Mouse (Mus musculus) telencephalon, adult 2 months (tissue): ENCODE measurements at regions not wholly inside any gene's neighbourhood (a gene's known extent, or its start where the extent isn't known, plus 50 kb on each side); places are given as distances from the start of the nearest gene placed in this dataset.
"Not testable (repeated sequence)": the region's sequence is repeated elsewhere in the genome, so short reads cannot be mapped to it uniquely, and the experiment has no call there.

Experiments
- DNase-seq: peaks from one replicate; pipeline ENCODE4 v3.0.0-alpha.2; 2011; ENCODE audit warnings: low read depth, low spot score

DNA sequence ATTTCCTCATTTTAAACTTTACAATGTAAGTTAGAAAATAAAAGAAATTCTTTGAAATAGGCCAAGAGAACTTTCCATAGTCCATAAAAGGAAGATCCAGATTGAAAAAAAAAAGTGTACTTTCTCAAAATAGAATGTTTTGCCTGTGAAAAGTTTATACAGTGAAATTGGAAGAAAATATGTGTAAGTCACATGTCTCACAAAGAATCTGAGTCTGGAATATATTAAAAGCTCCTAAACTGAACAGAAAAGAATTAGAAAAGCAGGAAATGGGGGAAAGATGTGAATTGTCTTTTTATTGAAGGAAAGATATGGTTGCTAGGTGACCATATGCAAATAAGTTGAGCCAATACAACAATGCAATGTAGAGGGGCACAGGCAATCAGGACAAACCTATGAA, 197.7 kb upstream of the Gm20594 start:
- peak; percentile 27 for DNase-seq

DNA sequence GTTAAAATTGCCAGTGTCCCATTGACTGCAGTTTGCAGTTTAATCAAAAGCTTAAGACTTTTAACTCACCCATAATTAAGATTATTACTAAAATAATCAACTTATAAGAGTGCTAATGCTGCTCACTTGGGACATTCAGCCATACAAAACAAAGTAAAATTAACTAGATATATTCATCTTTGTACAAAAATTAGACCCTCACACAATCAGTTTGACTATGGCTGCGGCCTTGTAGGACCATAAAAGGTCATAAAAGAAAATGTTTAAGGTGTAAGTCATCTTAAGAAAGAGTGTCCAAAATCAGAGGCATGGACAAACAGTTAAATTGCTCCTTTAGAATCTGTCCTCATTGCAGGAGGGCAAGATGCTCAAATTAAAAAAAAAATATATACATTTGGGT, 186.0 kb upstream of the Gm20594 start:
- not testable (repeated sequence) for DNase-seq

DNA sequence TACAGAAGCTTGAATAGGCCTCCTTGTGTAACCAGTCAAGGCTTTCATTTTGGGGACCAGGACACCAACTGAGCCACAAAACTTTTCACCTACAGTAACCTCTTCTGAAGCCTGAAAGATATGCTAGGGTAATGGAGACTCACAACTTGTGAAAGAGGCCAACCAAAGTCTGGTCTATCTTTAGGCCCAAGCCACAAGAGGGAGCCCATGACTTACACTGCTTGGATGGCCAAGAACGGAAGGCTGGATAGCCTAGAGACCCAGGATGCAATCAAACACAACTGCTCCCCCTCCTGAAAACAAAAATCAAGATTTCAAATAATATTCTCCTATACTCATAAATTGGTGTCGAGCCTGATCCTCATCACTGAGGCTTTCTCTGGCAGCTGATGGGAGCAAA, 166.4 kb upstream of the Gm20594 start:
- DNase-seq: no peak
